Mouse (Mus musculus): ENCODE measurements around the gene Tekt5.

DNA sequence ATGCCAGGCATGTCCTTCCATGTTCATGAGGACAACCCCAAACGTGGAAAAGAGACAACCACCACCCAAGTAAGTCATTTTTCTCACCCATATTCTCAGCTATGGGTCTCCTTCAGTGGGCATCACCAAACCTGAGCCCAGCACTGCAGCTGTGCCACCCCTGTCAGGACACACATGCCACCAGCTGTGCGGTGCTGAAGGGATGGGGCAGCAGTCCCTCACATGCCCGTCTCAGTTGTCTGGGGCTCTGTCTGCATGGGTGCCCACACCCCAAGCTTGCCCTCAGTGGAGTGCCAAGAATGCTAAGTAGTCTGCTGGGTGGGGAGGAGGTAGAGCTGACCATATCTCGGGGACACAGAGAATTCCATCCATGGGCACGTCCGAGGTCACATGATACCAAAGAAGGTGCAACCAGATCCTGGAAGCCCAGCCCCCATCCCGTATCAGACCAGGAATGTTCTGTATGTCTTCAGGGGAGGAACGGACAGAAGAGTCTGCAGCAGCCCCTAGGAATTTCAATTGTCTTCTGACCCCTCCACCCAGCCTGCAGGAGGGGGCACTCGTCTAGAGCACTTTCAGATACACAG is 44.1 kb downstream of the Tekt5 start:
- TF ChIP-seq CTCF (IDR thresholded peaks at IDR 0.05; ENCODE audit: extremely low read depth, insufficient read depth, low read length) (no peak), POLR2A (IDR thresholded peaks at IDR 0.05; ENCODE audit: extremely low read depth, insufficient read depth, low read length) (no peak)

Measured in cortical plate, adult 2 months (tissue).